Mouse (Mus musculus) CD4-positive, CD25-positive, alpha-beta regulatory T cell, adult 9 weeks (primary cell): ENCODE measurements around the gene 1700019D03Rik. TPM values are rescaled to one million over a fixed set of nuclear protein-coding genes. Genes with fewer than 3 reads are reported as not detected.

Experiments
- polyA plus RNA-seq: library from polyadenylated mRNA; unstranded; fragments of 100-300 nt; shearing (Covaris generic); gene quantifications from one replicate; pipeline ENCODE4 v1.2.1, GENCODE M21; 2017

Gene 1700019D03Rik
- polyA plus RNA-seq, result 5.0 TPM

DNA sequence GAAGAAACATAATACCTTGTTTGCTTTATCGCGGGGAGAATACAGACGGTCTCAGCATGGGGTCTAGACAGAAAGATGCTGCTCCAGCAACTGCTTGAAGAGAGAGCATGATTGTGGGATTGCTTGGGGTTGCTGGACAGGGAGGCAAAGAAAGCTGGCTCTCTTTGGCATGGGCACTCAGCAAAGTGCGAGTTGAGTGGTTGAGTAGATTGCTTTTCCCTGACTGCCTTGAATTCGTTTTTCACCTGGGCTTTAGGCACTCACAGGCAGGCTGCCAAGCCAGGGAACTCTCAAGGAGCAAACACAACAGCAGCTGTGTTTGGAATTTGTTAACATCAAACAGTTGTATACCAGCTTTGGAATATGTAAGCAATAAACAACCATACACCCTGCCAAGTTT lies at the start of gene 1700019D03Rik:
1700019D03Rik (minus strand) TSS at position 101 of the 400 bp plus-strand sequence.

DNA sequence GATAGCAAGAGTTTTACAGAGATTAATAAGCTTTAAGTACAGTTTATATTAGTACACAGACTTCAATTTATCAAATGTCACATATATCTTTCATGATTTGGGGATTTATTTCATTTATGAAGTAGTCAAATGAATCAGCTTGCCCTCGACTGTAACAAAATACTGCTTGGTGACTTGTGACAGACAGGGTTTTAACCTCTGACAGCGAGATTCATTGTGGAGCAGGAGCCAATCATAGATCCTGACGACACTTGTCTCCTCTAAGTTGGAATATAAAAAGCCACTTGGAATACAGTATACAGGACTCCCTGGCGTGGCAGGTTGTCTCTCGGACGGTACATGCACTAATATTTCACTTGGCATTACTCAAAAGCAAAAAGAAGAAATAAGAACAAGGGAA lies 41.4 kb upstream of the 1700019D03Rik start, which contains the start of gene Mstn:
Mstn (plus strand) TSS at position 301 of the 400 bp plus-strand sequence.

Other genes starting within 250 kb of the 1700019D03Rik start
- 142 TPM for gene Inpp1, start 202.5 kb downstream of the 1700019D03Rik start, polyA plus RNA-seq
- gene Hibch, start 175.2 kb downstream of the 1700019D03Rik start, polyA plus RNA-seq, result 28.6 TPM
- 0.30 TPM for gene Mstn, start 41.5 kb upstream of the 1700019D03Rik start, polyA plus RNA-seq
- not detected for gene 1700019A02Rik, start 167.5 kb upstream of the 1700019D03Rik start, polyA plus RNA-seq